Mouse (Mus musculus): ENCODE results near the gene Acap3. TPM values are rescaled to one million over a fixed set of nuclear protein-coding genes. Genes with fewer than 3 reads are reported as not detected.

Gene Acap3
- 54.6 and 61.2 TPM in 2 replicates for polyA plus RNA-seq (2016; fragmentation: Nextera tagmentation; extraction: Ambion mirVana)

DNA sequence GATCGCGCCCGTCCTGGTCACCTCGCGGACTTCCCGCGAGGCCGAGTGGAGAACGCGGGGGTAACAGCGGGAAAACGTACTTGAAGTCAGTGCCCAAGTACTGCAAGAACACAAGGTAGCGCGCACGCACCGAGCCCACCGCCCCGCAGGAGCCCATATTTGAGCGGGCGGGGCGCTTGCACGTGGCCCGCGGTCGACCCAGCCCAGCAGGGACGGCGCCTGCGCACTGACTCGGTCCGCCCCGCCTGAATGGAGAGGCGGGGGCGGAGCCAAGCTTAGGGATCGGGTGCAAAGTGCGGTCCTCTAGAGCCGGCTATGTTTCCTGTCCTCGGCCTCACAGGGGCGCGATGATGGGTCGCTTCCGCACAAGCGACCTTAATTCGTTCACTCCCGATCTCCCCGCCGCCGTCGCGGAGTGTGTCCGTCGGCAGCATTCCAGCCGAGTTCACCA is at the start of gene Acap3, which contains the start of gene Pusl1:
Acap3 (plus strand) TSS at position 272 of the 451 bp plus-strand sequence.
Pusl1 (minus strand) TSS at position 231 of the 451 bp plus-strand sequence.
- peak; percentile 89 for ATAC-seq (ENCODE audit: low FRiP score, low read depth)
- Histone ChIP-seq H3K27me3 (no peaks in the 10 kb centered on the region), H3K9ac (replicated peaks) (peak within 1 kb of the TSS; percentile 94), H3K4me1 (peaks cover 42% of the 10 kb centered on the region), H3K4me2 (replicated peaks) (peak within 1 kb of the TSS; percentile 96), H3K36me3 (peaks cover 39% of the 10 kb centered on the region), H3K27ac (replicated peaks) (peak within 1 kb of the TSS; percentile 99), H3K4me3 (peak within 1 kb of the TSS; percentile 94), H3K9me3 (no peaks in the 10 kb centered on the region)
- WGBS, result under 1% methylated on average over 51 of the region's 52 CpGs

DNA sequence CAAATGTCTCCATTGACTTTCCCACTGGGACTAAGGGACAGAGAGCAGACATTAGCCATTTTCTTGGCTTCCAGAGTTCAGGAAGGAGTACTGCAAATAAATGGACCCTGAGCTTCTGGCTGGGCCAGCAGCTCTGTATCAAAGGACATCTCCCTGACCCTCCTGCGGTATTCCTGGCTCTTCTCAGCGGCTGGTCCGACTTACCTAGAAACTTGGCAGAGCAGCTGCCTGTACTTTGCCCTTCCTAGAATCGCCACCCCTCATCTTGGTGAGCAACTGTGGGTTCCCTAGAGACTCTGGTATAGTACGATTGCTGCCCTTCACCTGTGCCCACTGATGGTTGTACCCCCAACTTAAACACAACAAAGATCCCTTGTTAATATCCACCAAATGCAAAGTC is 48.4 kb upstream of the Acap3 start:
- Histone ChIP-seq H3K4me2 (replicated peaks) (no peak overlapping the region), H3K36me3 (0 out of 2 replicates have a peak, but pooled peaks cover 5% of the 10 kb centered on the region), H3K9ac (replicated peaks) (no peak overlapping the region), H3K27ac (replicated peaks) (no peak overlapping the region), H3K4me1 (peaks cover 40% of the 10 kb centered on the region), H3K4me3 (no peak overlapping the region), H3K27me3 (peaks cover 14% of the 10 kb centered on the region), H3K9me3 (no peaks in the 10 kb centered on the region)
- ATAC-seq (ENCODE audit: low FRiP score, low read depth), result no peak
- WGBS, result 95% methylated on average over 5 of the region's 5 CpGs

DNA sequence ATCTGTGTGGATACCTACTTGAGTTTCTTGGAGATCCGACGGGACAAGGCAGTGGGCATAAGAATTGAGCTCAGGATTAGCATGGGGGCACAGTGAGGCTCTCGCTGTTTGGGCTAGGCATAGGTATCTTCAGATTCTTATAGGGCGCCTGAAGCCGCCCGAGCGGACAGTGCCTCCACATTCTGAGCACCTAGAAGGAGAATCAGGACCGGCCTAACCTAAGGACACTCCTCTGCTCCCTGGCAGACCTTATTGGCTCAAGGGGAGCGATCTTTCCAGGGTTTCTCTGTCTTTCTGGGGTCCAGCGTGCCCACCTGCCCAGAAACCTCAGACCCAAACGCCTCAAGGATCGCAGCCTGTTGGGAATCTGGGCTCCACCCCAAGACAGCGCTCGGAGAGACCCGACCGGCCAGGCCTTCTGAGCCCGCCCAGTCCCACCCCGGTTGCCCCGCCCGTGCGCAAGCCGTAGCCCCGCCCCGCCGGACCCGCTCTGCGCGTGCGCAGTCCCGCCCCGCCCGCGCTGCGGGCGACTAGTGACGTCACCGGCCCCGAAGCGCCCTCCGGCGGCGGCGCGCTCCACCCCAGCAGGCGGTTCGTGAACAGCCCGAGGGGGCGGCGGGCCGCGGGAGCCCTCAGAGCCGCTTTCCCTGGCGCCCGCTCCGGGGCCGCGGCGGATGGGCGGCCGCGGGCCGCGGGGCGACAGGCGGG is 44.6 kb upstream of the Acap3 start, which contains the start of gene Dvl1:
Dvl1 (plus strand) TSS at position 532 of the 708 bp plus-strand sequence.
- WGBS, result 3% methylated on average over 35 of the region's 65 CpGs
- Histone ChIP-seq H3K4me1 (peaks cover 31% of the 10 kb centered on the region), H3K4me3 (peak within 1 kb of the TSS; percentile 85), H3K9me3 (no peaks in the 10 kb centered on the region), H3K27me3 (peaks cover under 1% of the 10 kb centered on the region), H3K27ac (replicated peaks) (peak within 1 kb of the TSS; percentile 77), H3K9ac (replicated peaks) (peak within 1 kb of the TSS; percentile 90), H3K36me3 (0 out of 2 replicates have a peak, but pooled peaks cover 5% of the 10 kb centered on the region), H3K4me2 (replicated peaks) (peak within 1 kb of the TSS; percentile 96)
- ATAC-seq (ENCODE audit: low FRiP score, low read depth), result peak; percentile 91

DNA sequence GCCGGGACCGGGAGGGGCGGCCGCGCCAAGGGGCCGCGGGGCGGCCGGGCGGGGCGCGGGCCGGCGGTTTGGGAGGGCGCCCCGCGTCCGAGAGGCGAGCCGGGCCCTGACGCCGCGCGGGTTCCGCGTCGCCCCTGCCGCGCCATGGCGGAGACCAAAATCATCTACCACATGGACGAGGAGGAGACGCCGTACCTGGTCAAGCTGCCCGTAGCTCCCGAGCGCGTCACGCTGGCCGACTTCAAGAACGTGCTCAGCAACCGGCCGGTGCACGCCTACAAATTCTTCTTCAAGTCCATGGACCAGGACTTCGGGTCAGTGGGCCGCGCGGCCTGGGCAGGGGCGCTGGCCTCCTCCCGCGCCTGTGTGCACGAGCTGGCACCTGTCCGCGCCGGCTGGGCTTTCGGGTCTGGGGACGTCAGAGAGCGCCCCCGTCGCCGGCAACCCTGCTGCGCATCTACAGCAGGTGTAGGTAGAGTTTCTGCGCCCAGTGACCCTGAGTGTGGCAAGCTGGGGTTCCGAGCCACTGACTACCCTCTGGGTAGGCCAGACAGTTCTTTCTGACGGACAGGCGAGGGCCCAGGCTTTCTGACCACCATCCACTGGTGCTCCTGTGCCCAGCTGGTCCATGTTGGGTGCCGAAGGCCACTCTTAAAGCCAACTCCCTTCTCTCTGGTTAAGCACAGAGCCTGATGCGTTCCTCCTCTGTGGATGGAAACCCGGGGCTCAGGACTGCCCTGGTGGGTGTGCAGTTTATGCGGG is 43.9 kb upstream of the Acap3 start:
- H3K4me3 ChIP-seq, result peak overlapping the region; percentile 85
- peak overlapping the region; percentile 90 for H3K9ac ChIP-seq (replicated peaks)
- H3K4me2 ChIP-seq (replicated peaks), result peak overlapping the region; percentile 96
- H3K9me3 ChIP-seq, result no peaks in the 10 kb centered on the region
- H3K4me1 ChIP-seq, result peaks cover 31% of the 10 kb centered on the region
- peak; percentile 32 for ATAC-seq (ENCODE audit: low FRiP score, low read depth)
- 2% methylated on average over 41 of the region's 69 CpGs for WGBS
- 0 out of 2 replicates have a peak, but pooled peaks cover 5% of the 10 kb centered on the region for H3K36me3 ChIP-seq
- H3K27me3 ChIP-seq, result no peaks in the 10 kb centered on the region
- peak overlapping the region; percentile 69 for H3K27ac ChIP-seq (replicated peaks)

DNA sequence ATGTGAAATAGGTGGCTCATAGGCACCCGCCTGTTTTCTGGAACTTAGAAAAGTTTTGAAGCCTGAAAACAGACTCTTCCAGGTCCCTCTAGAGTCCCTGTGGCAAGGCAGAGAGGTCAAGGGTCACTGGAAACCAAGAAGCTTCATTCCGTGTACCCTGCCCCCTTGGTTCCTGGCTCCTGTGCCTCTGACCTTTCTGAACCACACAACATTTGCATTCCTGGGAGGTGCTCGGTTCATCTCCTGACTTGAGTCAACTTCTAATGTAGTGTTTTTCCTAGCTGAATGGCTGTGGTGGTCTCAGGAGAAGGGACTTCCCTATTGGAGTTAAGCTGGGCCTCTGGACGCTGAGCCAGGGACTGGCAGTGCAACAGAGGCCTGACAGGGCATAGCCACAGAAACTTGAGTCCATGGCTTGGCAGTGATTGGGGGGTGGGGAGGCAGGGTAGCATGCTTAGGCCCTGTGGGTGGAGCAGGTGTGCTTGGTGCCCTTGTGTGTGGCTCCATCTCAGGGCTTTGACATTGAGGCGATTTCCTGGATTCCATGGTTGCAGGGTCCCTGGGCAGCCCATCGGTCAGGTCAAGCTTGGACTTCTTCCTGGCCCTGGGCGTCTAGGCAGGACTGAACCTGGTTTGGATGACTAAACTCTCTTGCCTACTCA is 43.1 kb upstream of the Acap3 start:
- Histone ChIP-seq H3K27me3 (no peaks in the 10 kb centered on the region), H3K9ac (replicated peaks) (peak overlapping the region; percentile 90), H3K27ac (replicated peaks) (no peak overlapping the region), H3K36me3 (peaks cover 12% of the 10 kb centered on the region; the same call in 1 of the 2 replicates), H3K9me3 (no peaks in the 10 kb centered on the region), H3K4me3 (peak overlapping the region; percentile 85), H3K4me2 (replicated peaks) (peak overlapping the region; percentile 96), H3K4me1 (peaks cover 31% of the 10 kb centered on the region)
- WGBS, result 59% methylated on average over 7 of the region's 7 CpGs
- ATAC-seq (ENCODE audit: low FRiP score, low read depth), result no peak

DNA sequence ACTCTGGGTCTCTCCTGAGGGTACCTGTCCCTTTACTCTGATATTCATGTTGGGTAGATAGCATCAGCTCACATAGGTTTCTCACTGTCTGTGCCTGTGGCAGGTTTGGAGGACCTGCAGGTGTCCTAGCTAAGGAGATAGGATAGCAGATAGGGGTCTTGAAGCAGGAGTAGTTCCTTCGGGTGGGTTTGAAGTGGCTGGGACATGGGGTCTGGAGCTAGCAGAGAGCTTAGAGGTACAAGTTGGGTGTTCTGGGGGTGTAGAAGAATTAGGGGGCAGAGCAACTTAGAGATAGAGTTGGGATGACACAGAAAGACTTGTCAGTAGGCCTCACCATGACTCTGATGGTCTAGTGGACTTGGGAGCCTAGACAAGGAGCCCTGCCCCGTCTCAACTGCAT is 42.2 kb upstream of the Acap3 start:
- Histone ChIP-seq H3K27me3 (no peaks in the 10 kb centered on the region), H3K4me2 (replicated peaks) (peak overlapping the region; percentile 96; the same call in 1 of the 2 replicates), H3K4me1 (peaks cover 31% of the 10 kb centered on the region), H3K9ac (replicated peaks) (0 out of 2 replicates have a peak overlapping the region, but pooled peaks have one; percentile 90), H3K36me3 (peaks cover 20% of the 10 kb centered on the region), H3K9me3 (no peaks in the 10 kb centered on the region), H3K27ac (replicated peaks) (no peak overlapping the region), H3K4me3 (peak overlapping the region; percentile 85; the same call in 1 of the 2 replicates)
- 89% methylated on average over 2 of the region's 2 CpGs for WGBS
- no peak for ATAC-seq (ENCODE audit: low FRiP score, low read depth)

DNA sequence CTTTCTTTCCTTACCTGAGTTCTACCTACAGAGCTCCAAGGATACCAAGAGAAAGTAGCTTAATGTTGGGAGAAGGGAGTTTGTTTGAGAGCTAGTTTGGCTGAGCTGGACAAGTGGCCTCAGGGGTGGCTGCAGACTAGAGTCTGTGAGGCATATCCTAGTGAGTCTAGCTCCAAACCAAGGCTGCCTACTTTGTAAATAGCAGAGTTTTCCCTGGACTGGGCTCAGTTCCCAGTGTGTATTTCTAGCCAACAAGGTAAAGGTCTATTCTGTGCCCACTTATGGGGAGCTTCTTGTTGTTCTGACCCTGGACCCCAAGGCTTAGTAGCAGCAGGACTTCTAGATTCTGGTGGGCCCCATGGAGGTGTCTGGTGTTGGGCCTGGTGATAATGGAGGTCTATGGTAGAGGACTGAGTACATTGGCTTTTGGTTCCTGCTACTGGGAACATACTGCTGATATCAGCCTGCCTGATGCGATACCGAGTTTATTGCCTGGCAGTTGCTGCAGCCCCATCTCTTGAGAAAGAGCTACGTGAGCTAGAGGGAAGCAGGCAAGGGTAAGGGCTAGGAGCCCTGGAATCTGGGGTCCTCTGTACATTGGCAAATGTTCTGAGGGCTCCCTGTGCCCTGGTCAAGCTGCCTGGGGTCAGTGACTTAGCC is 41.7 kb upstream of the Acap3 start:
- Histone ChIP-seq H3K4me3 (no peak overlapping the region), H3K4me1 (peaks cover 31% of the 10 kb centered on the region), H3K4me2 (replicated peaks) (0 out of 2 replicates have a peak overlapping the region, but pooled peaks have one; percentile 96), H3K27ac (replicated peaks) (no peak overlapping the region), H3K9me3 (no peaks in the 10 kb centered on the region), H3K27me3 (no peaks in the 10 kb centered on the region), H3K9ac (replicated peaks) (no peak overlapping the region), H3K36me3 (peaks cover 26% of the 10 kb centered on the region)
- WGBS, result 93% methylated on average over 3 of the region's 3 CpGs
- ATAC-seq (ENCODE audit: low FRiP score, low read depth), result no peak

DNA sequence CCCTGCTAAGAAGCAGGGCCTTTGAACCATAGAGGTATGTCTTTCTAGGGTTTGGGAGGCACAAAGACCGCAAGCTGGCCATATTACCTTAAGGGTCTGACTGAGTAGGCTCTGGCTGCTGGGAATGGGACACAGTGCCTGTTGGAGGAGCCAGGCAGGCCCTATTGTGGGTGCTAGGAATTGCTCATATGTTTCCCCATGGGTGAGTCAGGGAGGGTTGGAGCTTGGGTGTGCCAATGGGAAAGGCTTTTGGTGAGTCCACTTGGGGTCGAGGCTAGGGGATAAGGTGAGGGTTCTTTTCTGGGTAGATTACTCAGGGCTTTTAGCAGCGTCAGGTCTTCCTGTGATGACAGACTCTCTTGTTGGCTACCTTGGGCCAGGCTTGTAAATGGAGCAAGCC is 40.3 kb upstream of the Acap3 start:
- no peaks in the 10 kb centered on the region for H3K9me3 ChIP-seq
- 88% methylated on average over 3 of the region's 3 CpGs for WGBS

DNA sequence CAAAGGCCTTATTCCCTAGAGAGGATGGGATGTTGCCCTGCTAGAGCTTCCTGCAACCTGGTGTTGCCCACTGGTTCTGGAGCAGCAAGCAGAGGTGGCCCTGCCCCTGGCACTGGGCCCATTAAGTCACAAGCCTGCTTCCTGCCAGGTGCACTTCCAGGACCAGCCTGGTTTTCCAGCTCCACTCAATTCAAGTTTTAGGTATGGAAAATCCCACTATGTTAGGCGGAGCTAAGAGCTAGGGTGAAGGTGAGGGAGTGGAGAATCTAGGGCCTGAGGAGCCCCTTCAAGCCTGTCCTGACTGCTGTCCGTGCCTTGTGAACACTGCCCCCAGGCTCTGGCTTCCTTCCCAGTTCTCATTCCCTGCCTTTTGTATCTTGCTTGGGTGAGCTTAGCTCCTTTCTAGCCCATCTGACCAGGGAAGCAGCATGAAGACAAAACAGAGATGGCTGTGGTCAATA is 39.6 kb upstream of the Acap3 start:
- H3K9me3 ChIP-seq, result no peaks in the 10 kb centered on the region
- no peak overlapping the region for H3K9ac ChIP-seq (replicated peaks)
- no peaks in the 10 kb centered on the region for H3K27me3 ChIP-seq
- 86% methylated on average over 2 of the region's 2 CpGs for WGBS
- no peak overlapping the region for H3K4me3 ChIP-seq
- peaks cover 46% of the 10 kb centered on the region for H3K36me3 ChIP-seq
- no peak overlapping the region for H3K27ac ChIP-seq (replicated peaks)
- peaks cover 23% of the 10 kb centered on the region for H3K4me1 ChIP-seq
- no peak for ATAC-seq (ENCODE audit: low FRiP score, low read depth)
- no peak overlapping the region for H3K4me2 ChIP-seq (replicated peaks)

More for the DNA sequence above, 40.3 kb upstream of the Acap3 start:
- H3K27ac ChIP-seq (replicated peaks), result no peak overlapping the region
- no peaks in the 10 kb centered on the region for H3K27me3 ChIP-seq
- H3K4me2 ChIP-seq (replicated peaks), result no peak overlapping the region
- H3K36me3 ChIP-seq, result peaks cover 40% of the 10 kb centered on the region
- no peak for ATAC-seq (ENCODE audit: low FRiP score, low read depth)
- H3K9ac ChIP-seq (replicated peaks), result peak overlapping the region; percentile 6; the same call in 1 of the 2 replicates
- H3K4me3 ChIP-seq, result no peak overlapping the region
- H3K4me1 ChIP-seq, result peaks cover 29% of the 10 kb centered on the region

DNA sequence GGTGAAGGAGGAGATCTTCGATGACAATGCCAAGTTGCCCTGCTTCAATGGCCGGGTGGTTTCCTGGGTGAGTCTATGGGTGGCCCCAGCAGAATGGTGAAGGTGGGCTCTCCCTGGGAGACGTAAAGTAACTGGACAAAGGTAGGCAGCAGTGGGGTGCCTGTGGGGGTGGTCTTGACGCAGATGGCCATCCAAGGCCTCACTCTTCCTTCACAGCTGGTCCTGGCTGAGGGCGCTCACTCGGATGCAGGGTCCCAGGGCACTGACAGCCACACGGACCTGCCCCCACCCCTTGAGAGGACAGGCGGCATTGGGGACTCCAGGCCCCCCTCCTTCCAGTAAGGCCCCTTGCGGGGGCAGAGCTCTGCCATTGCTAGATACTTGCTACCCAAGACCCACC is 38.2 kb upstream of the Acap3 start:
- peaks cover 61% of the 10 kb centered on the region for H3K36me3 ChIP-seq
- no peak overlapping the region for H3K9ac ChIP-seq (replicated peaks)
- H3K9me3 ChIP-seq, result no peaks in the 10 kb centered on the region

DNA sequence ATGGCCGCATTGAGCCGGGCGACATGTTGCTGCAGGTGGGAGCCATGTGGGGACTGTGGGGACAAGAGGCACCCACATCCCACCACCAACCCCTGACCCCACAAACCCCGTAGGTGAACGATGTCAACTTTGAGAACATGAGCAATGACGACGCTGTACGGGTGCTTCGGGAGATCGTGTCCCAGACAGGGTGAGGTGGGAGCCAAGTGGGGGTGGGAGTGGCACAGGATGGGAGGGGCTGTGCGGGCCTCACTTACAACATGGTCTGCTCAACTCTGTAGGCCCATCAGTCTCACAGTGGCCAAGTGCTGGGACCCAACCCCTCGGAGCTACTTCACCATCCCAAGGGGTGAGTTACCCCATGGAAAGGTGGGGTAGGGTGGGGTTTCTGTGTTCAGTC is 36.6 kb upstream of the Acap3 start:
- H3K9me3 ChIP-seq, result no peaks in the 10 kb centered on the region

More for the DNA sequence above, 38.2 kb upstream of the Acap3 start:
- H3K27ac ChIP-seq (replicated peaks), result no peak overlapping the region
- H3K4me3 ChIP-seq, result no peak overlapping the region
- H3K4me2 ChIP-seq (replicated peaks), result no peak overlapping the region
- WGBS, result 95% methylated on average over 9 of the region's 9 CpGs
- H3K4me1 ChIP-seq, result peaks cover 16% of the 10 kb centered on the region
- no peak for ATAC-seq (ENCODE audit: low FRiP score, low read depth)
- no peaks in the 10 kb centered on the region for H3K27me3 ChIP-seq

More for the DNA sequence above, 36.6 kb upstream of the Acap3 start:
- H3K27ac ChIP-seq (replicated peaks), result no peak overlapping the region
- H3K4me2 ChIP-seq (replicated peaks), result no peak overlapping the region
- no peaks in the 10 kb centered on the region for H3K27me3 ChIP-seq
- H3K36me3 ChIP-seq, result peaks cover 76% of the 10 kb centered on the region
- WGBS, result 89% methylated on average over 12 of the region's 12 CpGs
- ATAC-seq (ENCODE audit: low FRiP score, low read depth), result no peak
- H3K9ac ChIP-seq (replicated peaks), result no peak overlapping the region
- no peak overlapping the region for H3K4me3 ChIP-seq
- no peaks in the 10 kb centered on the region; the same call in 1 of the 2 replicates for H3K4me1 ChIP-seq

Measured in midbrain, embryonic 12.5 days (tissue).